Comparison of ENCODE assay signal across 8 mouse cellular contexts in the genomic region with DNA sequence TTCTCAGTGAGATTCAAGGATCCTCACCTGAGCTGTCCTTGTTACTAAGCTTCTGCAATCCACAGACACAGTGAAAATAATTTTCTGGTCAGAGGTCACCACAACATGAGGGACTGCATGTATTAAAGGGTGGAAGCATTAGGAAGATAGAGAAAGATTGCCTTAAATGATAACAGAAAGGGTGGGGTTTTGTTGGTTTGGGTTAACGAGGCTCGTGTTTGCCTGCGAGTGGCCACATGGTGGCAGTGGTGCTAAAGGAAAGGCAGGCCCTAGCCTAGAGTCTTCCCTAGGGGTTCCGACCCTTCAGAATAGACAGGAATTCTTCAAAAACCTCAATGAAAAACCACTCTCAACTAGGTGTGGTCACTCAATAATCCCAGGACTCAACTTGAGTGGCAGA. TPM values are rescaled to one million over a fixed set of nuclear protein-coding genes. Genes with fewer than 3 reads are reported as not detected.
DNase-seq lines count a peak whose midpoint lies in the region; ATAC-seq and TF ChIP-seq lines count a peak whose summit lies in the region.

No protein-coding gene starts in this region.

- no peak overlapping the region for H3K4me3 ChIP-seq in spleen, adult 2 months (ENCODE audit: extremely low read depth, insufficient read depth, insufficient read length)
- no peak overlapping the region for H3K4me3 ChIP-seq in cortical plate, adult 2 months (ENCODE audit: insufficient read depth, low read length)

- peaks cover 2% of the 10 kb centered on the region; the same call in 1 of the 2 replicates for H3K4me1 ChIP-seq in spleen, adult 2 months (ENCODE audit: control insufficient read depth, insufficient read depth, insufficient read length)
- no peaks in the 10 kb centered on the region for H3K4me1 ChIP-seq in cortical plate, adult 2 months (ENCODE audit: control insufficient read depth, insufficient read depth, low read length)

- peak; percentile 57; the same call in 1 of the 2 replicates for TF ChIP-seq CTCF in spleen, adult 2 months (IDR thresholded peaks at IDR 0.05; ENCODE audit: extremely low read depth, insufficient read depth, insufficient read length, insufficient replicate concordance)
- TF ChIP-seq CTCF in cortical plate, adult 2 months (IDR thresholded peaks at IDR 0.05; ENCODE audit: extremely low read depth, insufficient read depth, low read length), result peak; percentile 81

- no peak for TF ChIP-seq POLR2A in spleen, adult 2 months (IDR thresholded peaks at IDR 0.05; ENCODE audit: low read depth, low read length)
- TF ChIP-seq POLR2A in cortical plate, adult 2 months (IDR thresholded peaks at IDR 0.05; ENCODE audit: extremely low read depth, insufficient read depth, low read length), result no peak

- no peak for DNase-seq in frontal cortex, postnatal 25 days (ENCODE audit: low spot score in 2 of 2)
- DNase-seq in spleen, adult 2 months (ENCODE audit: low read depth in 1 of 2, low spot score in 2 of 2), result peak in 1 of 2 experiments; percentile 37
- no peak for DNase-seq in spleen, adult 12 weeks (ENCODE audit: low spot score)
- DNase-seq in induced T-regulatory cell, adult 2 months (ENCODE audit: low read depth), result peak; percentile 62
- peak; percentile 39 for DNase-seq in lung, postnatal 25 days (ENCODE audit: low spot score)
- peak; percentile 66 for DNase-seq in thymus, postnatal 14 days

- peak; percentile 83 for ATAC-seq in frontal cortex, adult (ENCODE audit: low TSS enrichment)

- no peaks in the 10 kb centered on the region for H3K27me3 ChIP-seq in spleen, adult 2 months (ENCODE audit: control insufficient read depth, insufficient read depth, low read length)

- H3K27ac ChIP-seq in spleen, adult 2 months (ENCODE audit: insufficient read depth, low read length), result no peak overlapping the region
- H3K27ac ChIP-seq in cortical plate, adult 2 months (ENCODE audit: insufficient read depth, low read length), result no peak overlapping the region

- H3K36me3 ChIP-seq in spleen, adult 2 months (ENCODE audit: control insufficient read depth, insufficient read depth, low read length), result no peaks in the 10 kb centered on the region

- 3% methylated on average over 4 of the region's 4 CpGs for WGBS in spleen, adult 2 months

RNA-seq across cellular contexts. Expression of a gene that starts 14.9 kb away (rescaled TPM):
- 0.18 and 0.19 TPM in 2 replicates for polyA plus RNA-seq in spleen, adult 2 months (2012; rRNA removed)
- 0.27 and 0.32 TPM in 2 replicates for polyA plus RNA-seq in cortical plate, adult 2 months (2012; rRNA removed)

RNA-seq across cellular contexts. Expression of a gene that starts 55.0 kb away (rescaled TPM):
- polyA plus RNA-seq in spleen, adult 2 months (2012; rRNA removed), result 57.0 and 69.7 TPM in 2 replicates
- polyA plus RNA-seq in cortical plate, adult 2 months (2012; rRNA removed), result 106 and 107 TPM in 2 replicates

Comparison
In these comparisons a context has a peak if more than half of its experiments do, and no peak if none do; other contexts are left out.
1. DNase-seq: peak in induced T-regulatory cell, adult 2 months (single experiment), lung, postnatal 25 days (single experiment) and thymus, postnatal 14 days (single experiment); none in frontal cortex, postnatal 25 days (0 of 2) and spleen, adult 12 weeks (single experiment).